Mouse (Mus musculus) sigmoid colon, adult 10 weeks (tissue): Measurements from ENCODE around the gene Ccdc40. TPM values are rescaled to one million over a fixed set of nuclear protein-coding genes. Genes with fewer than 3 reads are reported as not detected.

Source experiments
- polyA plus RNA-seq: library from polyadenylated mRNA; stranded (reverse); fragments of 350-450 nt; fragmentation: Illumina TruSeq; extraction: RNeasy Lipid Tissue Mini Kit (QIAGEN cat#74804); gene quantifications from one replicate; pipeline ENCODE4 v1.2.3, GENCODE M21; 2014; ENCODE audit warnings: low read depth, low replicate concordance

The Ccdc40 gene
- polyA plus RNA-seq, result not detected

GRCm38 (mm10) chr11:119228091-119228781 is at the start of gene Ccdc40, which contains the start of gene Tbc1d16:
TSS of gene Ccdc40 (plus strand) at chr11:119228572.
TSS of gene Tbc1d16 (minus strand) at chr11:119228499.

GRCm38 (mm10) chr11:119267768-119268556 is 39.6 kb downstream of the Ccdc40 start, which contains the start of gene Gaa:
TSS of gene Gaa (plus strand) at chr11:119267887.

DNA sequence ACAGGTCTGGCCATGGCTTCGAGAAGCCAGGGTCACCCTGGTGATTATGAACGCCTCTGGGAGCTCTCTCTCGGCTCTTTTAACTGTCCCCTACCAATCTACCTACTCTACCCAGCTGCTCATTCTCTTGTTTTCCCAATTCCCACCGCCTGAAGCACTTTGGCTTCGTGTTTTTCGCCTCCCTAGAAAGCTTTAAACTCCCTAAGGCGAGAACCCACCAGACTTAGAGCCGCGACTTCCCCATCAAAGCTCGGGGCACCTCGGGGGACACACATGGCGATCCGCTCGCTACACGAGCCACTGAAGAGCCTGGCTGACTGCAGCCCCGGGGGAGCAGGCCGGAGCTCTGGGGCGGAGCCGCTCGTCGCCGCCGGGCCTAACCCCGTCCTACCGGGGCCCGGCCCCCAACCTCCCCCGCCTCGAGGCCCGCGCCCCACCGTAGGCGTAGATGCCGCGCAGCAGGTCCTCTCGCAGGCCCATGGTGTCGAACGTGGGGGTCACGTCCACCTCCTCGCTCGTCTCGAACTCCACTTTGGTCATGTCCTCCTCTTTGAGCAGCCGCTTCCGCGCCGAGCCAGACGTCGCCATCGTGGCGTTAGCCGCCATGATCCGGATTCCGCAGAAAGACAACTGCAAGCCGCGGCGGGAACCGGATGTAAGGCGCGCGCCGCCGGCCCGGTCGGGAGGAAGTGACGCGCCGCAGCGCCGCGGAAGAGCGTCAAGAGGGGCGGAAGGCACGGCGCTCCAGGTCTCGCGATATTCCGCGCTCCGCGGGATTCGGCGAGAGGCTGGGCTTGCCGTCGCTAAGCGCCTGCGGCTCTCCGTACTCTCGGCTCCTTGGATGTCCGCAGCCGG is 71.2 kb downstream of the Ccdc40 start, which contains the start of gene Eif4a3:
TSS of gene Eif4a3 (minus strand) at position 699 of the 855 bp plus-strand sequence.

DNA sequence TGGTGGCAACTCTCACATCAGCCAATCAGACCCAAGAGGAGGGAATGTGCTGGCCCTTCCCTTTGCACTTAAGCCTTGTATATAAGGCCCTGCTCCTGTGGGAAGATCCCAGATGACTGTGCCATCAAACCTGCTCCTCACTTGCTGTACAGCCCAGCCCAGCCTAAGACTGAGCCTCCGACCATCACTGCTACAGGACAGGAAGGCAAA is 79.2 kb downstream of the Ccdc40 start, which contains the start of gene Card14:
TSS of gene Card14 (plus strand) at position 111 of the 210 bp plus-strand sequence.

Other genes starting within 250 kb of the Ccdc40 start
- not detected for gene Enpp7, start 240.4 kb upstream of the Ccdc40 start, polyA plus RNA-seq
- gene Cbx2, start 205.6 kb upstream of the Ccdc40 start, polyA plus RNA-seq, result 0.41 TPM
- 1.0 TPM for gene Cbx8, start 187.6 kb upstream of the Ccdc40 start, polyA plus RNA-seq
- 3.4 TPM for gene Cbx4, start 142.4 kb upstream of the Ccdc40 start, polyA plus RNA-seq
- gene Tbc1d16, start 73 bp upstream of the Ccdc40 start, polyA plus RNA-seq, result 1.7 TPM
- gene Gaa, start 39.3 kb downstream of the Ccdc40 start, polyA plus RNA-seq, result not detected
- gene Eif4a3, start 71.5 kb downstream of the Ccdc40 start, polyA plus RNA-seq, result 42.8 TPM
- gene Card14, start 79.2 kb downstream of the Ccdc40 start, polyA plus RNA-seq, result 0.41 TPM
- gene Sgsh, start 127.0 kb downstream of the Ccdc40 start, polyA plus RNA-seq, result 2.1 TPM
- 2.7 TPM for gene Slc26a11, start 127.0 kb downstream of the Ccdc40 start, polyA plus RNA-seq
- 77.4 TPM for gene Rnf213, start 164.5 kb downstream of the Ccdc40 start, polyA plus RNA-seq